Mouse (Mus musculus): ENCODE data around the gene Tmod1. TPM values are rescaled to one million over a fixed set of nuclear protein-coding genes. Genes with fewer than 3 reads are reported as not detected.

Tmod1 gene
- polyA plus RNA-seq, 1 experiment from 2014 or later, result 52.5 TPM

DNA sequence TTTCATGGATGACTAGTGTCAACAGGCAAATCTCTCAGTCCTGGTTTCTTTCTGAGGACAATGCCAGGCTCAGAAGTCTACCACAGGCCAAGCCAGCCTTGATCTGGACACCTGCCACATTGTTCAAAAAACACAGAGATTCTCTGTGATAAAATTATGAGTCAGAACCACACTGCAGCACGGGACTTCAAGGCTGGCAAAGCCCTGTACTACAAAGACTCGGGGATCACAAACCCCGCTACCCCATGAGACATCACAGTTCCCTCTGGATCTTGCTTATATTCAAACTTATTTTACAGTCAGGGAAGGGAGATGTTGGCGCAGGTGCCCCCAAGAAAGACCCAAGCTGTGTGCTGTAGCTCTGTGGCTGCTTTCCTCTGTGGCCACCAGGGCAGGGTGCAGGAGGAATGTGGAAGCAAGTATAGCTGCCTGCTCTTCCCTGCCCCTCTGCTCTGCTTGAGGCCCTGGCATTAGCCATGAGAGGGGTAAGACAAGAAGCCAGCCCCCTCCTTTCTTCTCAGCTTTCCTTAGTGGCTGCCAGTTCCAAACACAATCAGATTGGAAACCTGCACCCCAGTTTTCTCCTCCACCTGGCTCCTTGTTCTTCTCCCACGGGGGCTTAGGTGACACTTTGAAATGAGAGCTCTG is 53.8 kb downstream of the Tmod1 start:
- 78% methylated on average over 5 of the region's 5 CpGs for WGBS (ENCODE audit: insufficient replicate concordance)
- no peaks in the 10 kb centered on the region for H3K9me3 ChIP-seq (replicated peaks; ENCODE audit: control insufficient read depth, low read length)
- no peak overlapping the region for H3K27ac ChIP-seq (ENCODE audit: low read length)
- peaks cover 90% of the 10 kb centered on the region for H3K36me3 ChIP-seq (ENCODE audit: control insufficient read depth, insufficient read depth)
- H3K9ac ChIP-seq (ENCODE audit: low read depth, low read length), result no peak overlapping the region
- ATAC-seq (ENCODE audit: low read depth), result no peak
- H3K4me2 ChIP-seq (ENCODE audit: low read depth, low read length), result no peak overlapping the region
- no peak overlapping the region for H3K4me3 ChIP-seq (ENCODE audit: low read depth, low read length)
- H3K4me1 ChIP-seq (ENCODE audit: control insufficient read depth, low read depth, low read length), result no peaks in the 10 kb centered on the region
- no peaks in the 10 kb centered on the region for H3K27me3 ChIP-seq (ENCODE audit: control insufficient read depth, insufficient read depth, low read depth, low read length)

DNA sequence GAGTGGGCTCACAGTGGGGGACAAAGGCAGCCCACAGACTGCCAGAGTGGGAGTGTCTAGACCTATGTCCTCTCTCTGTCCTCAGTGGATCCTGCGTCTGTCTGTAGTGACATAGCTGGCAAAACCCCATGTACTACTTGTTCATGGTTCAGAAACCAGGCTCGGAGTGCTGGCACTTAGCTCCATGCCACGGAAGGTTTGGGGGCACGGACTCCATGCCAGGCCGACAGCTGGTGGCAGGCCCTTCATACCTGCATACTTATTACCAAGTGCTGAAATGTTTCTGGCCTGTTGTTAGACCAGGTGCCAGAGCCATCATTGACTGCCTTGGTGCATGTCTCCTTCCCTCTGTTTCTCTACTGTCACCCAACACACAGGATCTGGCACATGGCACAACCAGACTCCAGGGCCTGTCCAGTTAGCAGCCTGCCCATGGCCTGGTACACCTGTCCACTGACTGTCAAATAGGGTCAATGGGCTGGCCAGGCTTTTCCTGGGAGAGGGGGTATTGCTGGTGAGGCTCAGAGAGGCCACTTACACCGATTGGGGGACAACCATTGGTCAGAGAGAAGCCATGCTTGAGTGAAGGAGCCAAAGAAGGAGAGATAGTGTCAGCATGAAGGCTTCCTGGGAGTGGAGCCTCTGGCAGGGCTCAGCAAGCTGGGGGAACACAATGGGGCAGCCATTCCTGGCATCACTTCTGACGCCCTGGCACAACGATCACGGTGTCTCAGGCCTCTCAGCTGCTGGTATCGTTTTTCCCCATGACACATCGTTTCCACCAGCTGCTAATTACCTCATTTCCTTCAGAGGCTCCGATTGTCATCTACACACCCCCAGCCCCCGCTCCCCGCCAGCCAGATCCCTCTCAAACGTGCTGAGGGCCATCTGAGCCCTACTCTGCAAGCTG is 56.4 kb downstream of the Tmod1 start:
- Histone ChIP-seq H3K27ac (ENCODE audit: low read length) (no peak overlapping the region), H3K36me3 (ENCODE audit: control insufficient read depth, insufficient read depth) (peaks cover 90% of the 10 kb centered on the region), H3K4me3 (ENCODE audit: low read depth, low read length) (no peak overlapping the region), H3K4me2 (ENCODE audit: low read depth, low read length) (no peak overlapping the region), H3K9ac (ENCODE audit: low read depth, low read length) (no peak overlapping the region), H3K27me3 (ENCODE audit: control insufficient read depth, insufficient read depth, low read depth, low read length) (no peaks in the 10 kb centered on the region), H3K9me3 (replicated peaks; ENCODE audit: control insufficient read depth, low read length) (no peaks in the 10 kb centered on the region), H3K4me1 (ENCODE audit: control insufficient read depth, low read depth, low read length) (no peaks in the 10 kb centered on the region)
- ATAC-seq (ENCODE audit: low read depth), result no peak
- whole genome bisulfite sequencing (ENCODE audit: insufficient replicate concordance), result 60% methylated on average over 15 of the region's 15 CpGs

GRCm38 (mm10) chr4:46095826-46096159 is 57.1 kb downstream of the Tmod1 start:
- H3K27me3 ChIP-seq (ENCODE audit: control insufficient read depth, insufficient read depth, low read depth, low read length), result no peaks in the 10 kb centered on the region
- no peak overlapping the region for H3K9ac ChIP-seq (ENCODE audit: low read depth, low read length)
- H3K4me3 ChIP-seq (ENCODE audit: low read depth, low read length), result no peak overlapping the region
- ATAC-seq (ENCODE audit: low read depth), result no peak
- no peak overlapping the region for H3K4me2 ChIP-seq (ENCODE audit: low read depth, low read length)
- H3K27ac ChIP-seq (ENCODE audit: low read length), result no peak overlapping the region
- no peaks in the 10 kb centered on the region for H3K4me1 ChIP-seq (ENCODE audit: control insufficient read depth, low read depth, low read length)
- WGBS (ENCODE audit: insufficient replicate concordance), result 89% methylated on average over 3 of the region's 3 CpGs
- peaks cover 88% of the 10 kb centered on the region for H3K36me3 ChIP-seq (ENCODE audit: control insufficient read depth, insufficient read depth)
- H3K9me3 ChIP-seq (replicated peaks; ENCODE audit: control insufficient read depth, low read length), result no peaks in the 10 kb centered on the region

DNA sequence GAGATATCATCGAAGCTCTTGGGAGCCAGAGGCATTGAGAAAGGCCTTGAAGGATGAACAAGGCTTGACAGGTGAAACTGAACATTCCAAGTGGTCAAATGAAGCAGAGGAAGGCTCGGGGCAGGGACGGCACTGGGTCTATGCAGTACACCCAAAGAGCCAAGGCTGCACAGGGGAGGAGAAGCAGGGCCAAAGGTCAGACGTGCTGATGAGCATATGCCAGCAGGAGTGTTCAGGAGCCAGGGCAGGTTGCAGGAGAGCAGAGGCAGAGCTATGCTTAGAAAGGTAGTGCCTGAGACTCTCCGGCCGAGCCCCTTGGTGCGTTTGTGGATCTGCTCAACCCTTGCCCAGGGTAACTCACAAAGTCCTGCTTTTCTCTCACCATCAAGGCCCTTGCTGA is 57.8 kb downstream of the Tmod1 start:
- Histone ChIP-seq H3K27me3 (ENCODE audit: control insufficient read depth, insufficient read depth, low read depth, low read length) (no peaks in the 10 kb centered on the region), H3K4me1 (ENCODE audit: control insufficient read depth, low read depth, low read length) (no peaks in the 10 kb centered on the region), H3K36me3 (ENCODE audit: control insufficient read depth, insufficient read depth) (peaks cover 84% of the 10 kb centered on the region), H3K4me3 (ENCODE audit: low read depth, low read length) (no peak overlapping the region), H3K9ac (ENCODE audit: low read depth, low read length) (no peak overlapping the region), H3K4me2 (ENCODE audit: low read depth, low read length) (no peak overlapping the region), H3K27ac (ENCODE audit: low read length) (no peak overlapping the region), H3K9me3 (replicated peaks; ENCODE audit: control insufficient read depth, low read length) (no peaks in the 10 kb centered on the region)
- no peak for ATAC-seq (ENCODE audit: low read depth)
- WGBS (ENCODE audit: insufficient replicate concordance), result 87% methylated on average over 7 of the region's 7 CpGs

GRCm38 (mm10) chr4:46097591-46097990 is 58.9 kb downstream of the Tmod1 start:
- 86% methylated on average over 2 of the region's 2 CpGs for whole genome bisulfite sequencing (ENCODE audit: insufficient replicate concordance)
- Histone ChIP-seq H3K27ac (ENCODE audit: low read length) (no peak overlapping the region), H3K9me3 (replicated peaks; ENCODE audit: control insufficient read depth, low read length) (no peaks in the 10 kb centered on the region), H3K4me2 (ENCODE audit: low read depth, low read length) (no peak overlapping the region), H3K36me3 (ENCODE audit: control insufficient read depth, insufficient read depth) (peaks cover 76% of the 10 kb centered on the region), H3K4me1 (ENCODE audit: control insufficient read depth, low read depth, low read length) (no peaks in the 10 kb centered on the region), H3K4me3 (ENCODE audit: low read depth, low read length) (no peak overlapping the region), H3K27me3 (ENCODE audit: control insufficient read depth, insufficient read depth, low read depth, low read length) (no peaks in the 10 kb centered on the region), H3K9ac (ENCODE audit: low read depth, low read length) (no peak overlapping the region)
- ATAC-seq (ENCODE audit: low read depth), result no peak

- Histone ChIP-seq H3K9me3 (replicated peaks; ENCODE audit: control insufficient read depth, low read length) (no peaks in the 10 kb centered on the region), H3K9ac (ENCODE audit: low read depth, low read length) (no peak overlapping the region), H3K4me3 (ENCODE audit: low read depth, low read length) (no peak overlapping the region), H3K27ac (ENCODE audit: low read length) (no peak overlapping the region), H3K4me1 (ENCODE audit: control insufficient read depth, low read depth, low read length) (peaks cover 10% of the 10 kb centered on the region), H3K36me3 (ENCODE audit: control insufficient read depth, insufficient read depth) (peaks cover 64% of the 10 kb centered on the region), H3K27me3 (ENCODE audit: control insufficient read depth, insufficient read depth, low read depth, low read length) (no peaks in the 10 kb centered on the region), H3K4me2 (ENCODE audit: low read depth, low read length) (no peak overlapping the region)
- WGBS (ENCODE audit: insufficient replicate concordance), result 81% methylated on average over 9 of the region's 9 CpGs
- ATAC-seq (ENCODE audit: low read depth), result no peak
Measured at GRCm38 (mm10) chr4:46099132-46099531, 60.4 kb downstream of the Tmod1 start.

GRCm38 (mm10) chr4:46100539-46100938 is 61.8 kb downstream of the Tmod1 start:
- no peak for ATAC-seq (ENCODE audit: low read depth)
- no peaks in the 10 kb centered on the region for H3K27me3 ChIP-seq (ENCODE audit: control insufficient read depth, insufficient read depth, low read depth, low read length)
- H3K27ac ChIP-seq (ENCODE audit: low read length), result no peak overlapping the region
- H3K4me2 ChIP-seq (ENCODE audit: low read depth, low read length), result no peak overlapping the region
- no peaks in the 10 kb centered on the region for H3K9me3 ChIP-seq (replicated peaks; ENCODE audit: control insufficient read depth, low read length)
- H3K4me3 ChIP-seq (ENCODE audit: low read depth, low read length), result no peak overlapping the region
- H3K36me3 ChIP-seq (ENCODE audit: control insufficient read depth, insufficient read depth), result peaks cover 62% of the 10 kb centered on the region
- WGBS (ENCODE audit: insufficient replicate concordance), result 55% methylated on average over 7 of the region's 7 CpGs
- H3K4me1 ChIP-seq (ENCODE audit: control insufficient read depth, low read depth, low read length), result peaks cover 13% of the 10 kb centered on the region
- no peak overlapping the region for H3K9ac ChIP-seq (ENCODE audit: low read depth, low read length)

DNA sequence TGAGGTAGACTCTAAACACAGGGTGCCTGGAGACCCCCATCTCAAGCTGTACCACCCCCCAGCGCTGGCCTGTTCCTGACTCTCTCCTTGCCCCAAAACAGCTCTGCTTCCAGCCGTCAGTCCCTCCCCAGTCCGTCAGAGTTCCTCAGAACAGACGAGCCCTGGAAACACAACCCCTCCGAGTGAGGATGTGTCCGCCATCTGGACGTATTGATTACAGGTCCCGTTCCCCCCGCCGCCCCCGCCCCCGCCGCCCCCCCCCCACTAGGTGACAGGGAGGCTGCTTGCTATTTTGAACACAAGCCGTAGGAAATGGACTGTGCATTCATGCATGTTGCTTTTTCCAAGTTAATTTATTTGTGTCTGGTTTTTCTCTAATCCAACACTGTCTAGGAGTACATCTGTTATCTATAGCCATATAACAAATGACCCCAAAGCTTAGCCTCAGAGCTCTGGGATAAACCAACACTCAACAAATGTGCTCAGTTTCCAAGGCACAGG is 62.5 kb downstream of the Tmod1 start:
- ATAC-seq (ENCODE audit: low read depth), result no peak
- Histone ChIP-seq H3K9ac (ENCODE audit: low read depth, low read length) (no peak overlapping the region), H3K4me3 (ENCODE audit: low read depth, low read length) (no peak overlapping the region), H3K4me1 (ENCODE audit: control insufficient read depth, low read depth, low read length) (peaks cover 13% of the 10 kb centered on the region), H3K36me3 (ENCODE audit: control insufficient read depth, insufficient read depth) (peaks cover 60% of the 10 kb centered on the region), H3K4me2 (ENCODE audit: low read depth, low read length) (no peak overlapping the region), H3K9me3 (replicated peaks; ENCODE audit: control insufficient read depth, low read length) (no peaks in the 10 kb centered on the region), H3K27me3 (ENCODE audit: control insufficient read depth, insufficient read depth, low read depth, low read length) (no peaks in the 10 kb centered on the region), H3K27ac (ENCODE audit: low read length) (no peak overlapping the region)
- WGBS (ENCODE audit: insufficient replicate concordance), result 46% methylated on average over 14 of the region's 14 CpGs

Data from liver, embryonic 16.5 days (tissue).